Mouse (Mus musculus): Measurements from ENCODE around the gene Kctd12. TPM values are rescaled to one million over a fixed set of nuclear protein-coding genes. Genes with fewer than 3 reads are reported as not detected.
A peak's percentile ranks its signal among the peaks of the same experiment; 100 is the strongest.

Gene Kctd12
- polyA plus RNA-seq, 1 experiment = 83.4 TPM

DNA sequence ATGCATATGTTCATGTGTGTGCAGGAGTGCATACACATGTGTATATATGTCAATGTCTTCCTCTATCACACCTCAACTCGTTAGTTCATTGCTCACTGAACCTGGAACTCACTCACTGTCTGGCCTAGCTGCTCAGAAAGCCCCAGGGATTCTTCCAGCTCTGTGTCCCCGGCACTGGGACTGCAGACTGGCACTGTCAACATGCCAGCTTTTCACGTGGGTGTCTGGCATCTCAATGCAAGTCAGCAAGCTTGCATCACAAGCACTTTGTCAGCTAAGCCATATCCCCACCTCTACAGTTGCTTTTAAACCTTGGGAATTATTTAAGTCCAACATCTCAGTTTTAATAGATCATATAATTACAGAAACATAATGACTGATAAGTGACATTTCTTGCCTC, 8.3 kb upstream of the Kctd12 start:
- H3K27ac ChIP-seq (ENCODE audit: insufficient read depth, low read depth, low read length) = no peak overlapping the region
- WGBS = 53% methylated on average over 3 of the region's 3 CpGs
- TF ChIP-seq CTCF (IDR thresholded peaks at IDR 0.05; ENCODE audit: insufficient read depth, low read depth, low read length) (no peak), POLR2A (IDR thresholded peaks at IDR 0.05; ENCODE audit: insufficient read depth, low read depth, low read length) (no peak)
- no peaks in the 10 kb centered on the region for H3K4me1 ChIP-seq (ENCODE audit: control insufficient read depth, insufficient read depth, low read length)
- no peak overlapping the region for H3K4me3 ChIP-seq (ENCODE audit: insufficient read depth, low read depth, low read length)

DNA sequence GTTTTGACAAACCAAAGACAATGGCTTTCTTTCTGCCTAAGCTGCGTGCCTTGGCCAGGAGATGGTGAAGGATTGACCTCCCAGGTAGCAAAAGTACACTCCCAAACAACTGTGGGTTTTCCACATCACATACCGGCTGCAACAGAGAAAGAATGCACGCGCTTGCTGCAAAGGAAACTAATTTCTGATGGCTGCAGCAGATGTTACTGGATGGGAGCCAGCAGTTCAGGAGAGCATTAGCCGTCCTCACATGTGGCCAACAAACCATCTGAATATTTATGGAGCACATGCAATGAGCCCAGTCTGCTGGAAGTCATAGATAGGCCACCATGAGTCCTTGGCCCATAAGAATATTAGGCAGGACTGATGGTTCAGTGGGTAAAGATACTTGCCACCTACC, 7.4 kb upstream of the Kctd12 start:
- 75% methylated on average over 5 of the region's 5 CpGs for WGBS
- Histone ChIP-seq H3K4me3 (ENCODE audit: insufficient read depth, low read depth, low read length) (no peak overlapping the region), H3K4me1 (ENCODE audit: control insufficient read depth, insufficient read depth, low read length) (no peaks in the 10 kb centered on the region), H3K27ac (ENCODE audit: insufficient read depth, low read depth, low read length) (no peak overlapping the region)
- TF ChIP-seq POLR2A (IDR thresholded peaks at IDR 0.05; ENCODE audit: insufficient read depth, low read depth, low read length) (no peak), CTCF (IDR thresholded peaks at IDR 0.05; ENCODE audit: insufficient read depth, low read depth, low read length) (no peak)

DNA sequence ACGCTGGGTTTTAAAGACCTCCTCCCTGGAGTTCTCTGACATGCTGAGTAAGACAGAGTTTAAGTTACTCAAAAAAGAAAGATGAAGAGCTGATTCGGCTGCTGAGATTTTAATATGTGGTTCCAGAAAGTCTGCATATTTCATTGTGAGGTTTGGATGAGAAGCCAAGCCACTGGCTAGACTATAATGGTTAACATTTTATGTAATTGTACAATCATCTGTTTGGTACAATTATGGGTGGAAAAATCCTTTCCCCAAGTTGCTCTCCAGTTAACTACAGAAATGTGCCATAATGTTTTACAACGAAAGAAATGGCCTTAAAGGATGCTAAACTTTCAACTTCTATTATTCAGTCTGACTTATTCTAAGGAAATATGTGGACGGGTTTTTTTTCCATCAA, 6.8 kb upstream of the Kctd12 start:
- 91% methylated on average over 4 of the region's 4 CpGs for WGBS
- no peak overlapping the region for H3K4me3 ChIP-seq (ENCODE audit: insufficient read depth, low read depth, low read length)
- no peak for TF ChIP-seq POLR2A (IDR thresholded peaks at IDR 0.05; ENCODE audit: insufficient read depth, low read depth, low read length)
- no peak overlapping the region for H3K27ac ChIP-seq (ENCODE audit: insufficient read depth, low read depth, low read length)
- no peaks in the 10 kb centered on the region for H3K4me1 ChIP-seq (ENCODE audit: control insufficient read depth, insufficient read depth, low read length)

DNA sequence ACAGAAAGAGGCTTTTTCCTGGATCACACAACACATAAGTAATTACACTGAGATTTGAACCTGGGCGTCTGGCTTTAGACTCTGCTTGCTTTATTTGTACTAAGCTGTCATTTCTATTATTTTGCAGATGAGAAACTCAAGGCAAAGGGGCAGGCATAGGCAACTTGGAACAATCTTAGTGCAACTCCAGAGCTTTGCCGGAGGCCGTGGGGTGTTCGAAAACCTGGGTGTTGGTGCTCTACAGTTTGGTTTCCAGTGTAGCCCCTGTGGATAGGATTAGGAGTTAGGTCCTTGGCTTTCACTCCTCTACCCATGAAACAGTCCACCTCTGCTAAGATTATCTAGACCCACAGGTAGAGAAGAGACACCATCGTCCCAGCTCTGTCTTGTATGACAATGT, 5.2 kb upstream of the Kctd12 start:
- Histone ChIP-seq H3K27ac (ENCODE audit: insufficient read depth, low read depth, low read length) (no peak overlapping the region), H3K4me3 (ENCODE audit: insufficient read depth, low read depth, low read length) (no peak overlapping the region), H3K4me1 (ENCODE audit: control insufficient read depth, insufficient read depth, low read length) (no peaks in the 10 kb centered on the region)
- 86% methylated on average over 5 of the region's 5 CpGs for WGBS
- TF ChIP-seq POLR2A (IDR thresholded peaks at IDR 0.05; ENCODE audit: insufficient read depth, low read depth, low read length) = no peak
- TF ChIP-seq CTCF (IDR thresholded peaks at IDR 0.05; ENCODE audit: insufficient read depth, low read depth, low read length) = no peak

DNA sequence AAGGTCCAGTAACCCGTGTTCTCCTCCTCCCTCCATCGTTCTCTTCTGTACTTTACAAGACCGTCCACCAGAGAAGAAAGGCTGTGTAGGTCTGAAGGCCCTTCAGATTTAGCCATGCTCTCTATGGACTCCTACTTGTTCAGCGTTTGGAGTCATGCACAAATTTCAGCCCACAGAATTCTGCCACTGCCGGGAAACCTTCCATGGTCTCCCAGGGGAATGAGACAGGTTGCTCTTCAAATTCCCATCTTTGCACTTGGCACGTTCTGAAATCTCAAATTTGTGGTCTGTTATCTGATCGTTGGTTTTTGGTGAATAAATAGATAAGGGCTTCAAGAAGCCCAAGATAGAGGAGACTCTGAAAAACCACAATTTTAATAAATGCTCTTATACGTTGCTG, 1.2 kb upstream of the Kctd12 start:
- Histone ChIP-seq H3K4me1 (ENCODE audit: control insufficient read depth, insufficient read depth, low read length) (peaks cover 5% of the 10 kb centered on the region), H3K27ac (ENCODE audit: insufficient read depth, low read depth, low read length) (no peak overlapping the region), H3K4me3 (ENCODE audit: insufficient read depth, low read depth, low read length) (no peak overlapping the region)
- WGBS = 79% methylated on average over 8 of the region's 8 CpGs
- TF ChIP-seq CTCF (IDR thresholded peaks at IDR 0.05; ENCODE audit: insufficient read depth, low read depth, low read length) (no peak), POLR2A (IDR thresholded peaks at IDR 0.05; ENCODE audit: insufficient read depth, low read depth, low read length) (no peak)

DNA sequence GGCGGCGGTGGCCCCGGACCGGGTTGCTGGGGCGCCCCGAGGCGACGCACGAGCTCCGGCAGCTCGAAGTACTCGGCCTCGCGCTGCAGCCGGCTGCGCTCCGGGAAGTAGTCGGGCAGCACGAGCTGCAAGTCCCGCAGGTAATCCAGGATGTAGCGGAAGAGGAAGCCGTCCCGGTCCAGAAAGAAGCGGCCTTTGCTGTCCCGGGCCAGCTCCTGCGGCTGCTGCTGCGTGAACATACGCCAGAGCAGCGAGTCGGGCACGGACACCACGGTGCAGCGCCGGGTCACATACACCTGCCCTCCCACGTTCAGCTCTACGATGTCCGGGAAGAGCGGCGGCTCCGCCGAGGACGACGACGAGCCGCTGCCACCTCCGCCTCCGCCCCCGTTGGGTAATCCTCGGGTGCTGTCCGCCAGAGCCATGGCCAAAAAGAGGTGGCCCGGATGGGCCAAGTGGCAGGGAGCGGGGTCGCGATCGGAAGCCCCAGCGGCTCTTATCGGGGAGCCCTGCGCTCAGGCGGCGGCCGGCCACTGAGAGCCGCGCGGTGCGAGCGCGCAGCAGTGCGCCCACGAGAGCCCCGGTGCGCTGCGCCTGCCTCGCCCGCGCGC, 316 bp downstream of the Kctd12 start:
- Histone ChIP-seq H3K27ac (ENCODE audit: insufficient read depth, low read depth, low read length) (peak overlapping the region; percentile 69), H3K4me1 (ENCODE audit: control insufficient read depth, insufficient read depth, low read length) (peaks cover 5% of the 10 kb centered on the region), H3K4me3 (ENCODE audit: insufficient read depth, low read depth, low read length) (peak overlapping the region; percentile 85)
- WGBS = under 1% methylated on average over 76 of the region's 76 CpGs
- TF ChIP-seq POLR2A (IDR thresholded peaks at IDR 0.05; ENCODE audit: insufficient read depth, low read depth, low read length) (peak; percentile 87), CTCF (IDR thresholded peaks at IDR 0.05; ENCODE audit: insufficient read depth, low read depth, low read length) (no peak)

DNA sequence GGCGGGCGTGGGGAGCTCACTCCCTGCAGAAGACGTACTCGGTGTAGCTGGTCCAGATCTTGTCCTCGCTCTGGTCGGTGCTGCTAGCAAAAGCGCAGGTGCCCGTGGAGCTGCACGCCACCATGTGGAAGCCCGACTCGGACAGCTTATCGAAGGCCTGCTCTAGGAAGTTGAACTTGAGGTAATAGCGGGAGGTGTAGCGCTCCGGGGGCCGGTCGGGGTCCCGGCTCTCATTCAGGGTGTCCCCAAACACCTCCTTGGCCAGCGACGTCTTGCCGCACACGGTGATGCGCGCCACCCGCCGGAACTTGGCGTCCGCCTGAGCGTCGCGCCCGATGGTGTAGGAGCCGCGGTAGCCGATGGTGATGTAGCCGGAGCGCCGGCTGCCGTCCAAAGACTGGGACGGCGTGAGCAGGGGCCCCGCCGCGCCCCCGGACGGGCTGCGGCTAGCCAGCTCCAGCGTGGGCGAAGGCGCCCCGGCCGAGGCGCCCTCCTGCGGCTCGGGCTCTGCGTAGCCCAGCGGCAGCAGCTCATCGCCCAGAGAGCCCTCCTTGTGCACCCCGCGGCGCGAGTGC, 909 bp downstream of the Kctd12 start:
- H3K4me3 ChIP-seq (ENCODE audit: insufficient read depth, low read depth, low read length) = peak overlapping the region; percentile 85
- peaks cover 5% of the 10 kb centered on the region for H3K4me1 ChIP-seq (ENCODE audit: control insufficient read depth, insufficient read depth, low read length)
- under 1% methylated on average over 62 of the region's 62 CpGs for WGBS
- TF ChIP-seq CTCF (IDR thresholded peaks at IDR 0.05; ENCODE audit: insufficient read depth, low read depth, low read length) = no peak
- no peak for TF ChIP-seq POLR2A (IDR thresholded peaks at IDR 0.05; ENCODE audit: insufficient read depth, low read depth, low read length)
- H3K27ac ChIP-seq (ENCODE audit: insufficient read depth, low read depth, low read length) = peak overlapping the region; percentile 69; the same call in 1 of the 2 replicates

DNA sequence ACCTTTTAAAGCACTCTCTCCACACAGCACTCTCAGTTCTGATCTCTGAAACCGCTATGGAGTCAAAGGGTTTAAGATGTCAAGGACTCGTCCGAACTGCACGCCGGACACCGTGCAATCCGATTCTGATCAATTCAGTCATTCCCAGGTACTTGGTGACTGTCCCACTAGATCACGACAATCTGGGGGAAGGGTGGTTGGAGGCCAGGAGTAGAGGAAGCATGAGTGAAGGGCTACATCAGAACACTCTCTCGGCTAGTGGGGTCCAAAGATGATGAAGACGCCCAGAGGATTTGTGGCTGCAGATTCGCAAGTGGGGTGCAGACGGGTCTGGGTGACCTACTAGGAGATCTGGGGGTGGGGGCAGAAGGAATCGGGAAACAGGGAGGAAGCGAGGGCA, 1.5 kb downstream of the Kctd12 start:
- TF ChIP-seq CTCF (IDR thresholded peaks at IDR 0.05; ENCODE audit: insufficient read depth, low read depth, low read length) = no peak
- TF ChIP-seq POLR2A (IDR thresholded peaks at IDR 0.05; ENCODE audit: insufficient read depth, low read depth, low read length) = no peak
- peak overlapping the region; percentile 85 for H3K4me3 ChIP-seq (ENCODE audit: insufficient read depth, low read depth, low read length)
- peak overlapping the region; percentile 51; the same call in 1 of the 2 replicates for H3K27ac ChIP-seq (ENCODE audit: insufficient read depth, low read depth, low read length)
- H3K4me1 ChIP-seq (ENCODE audit: control insufficient read depth, insufficient read depth, low read length) = peaks cover 5% of the 10 kb centered on the region
- 7% methylated on average over 14 of the region's 14 CpGs for WGBS

DNA sequence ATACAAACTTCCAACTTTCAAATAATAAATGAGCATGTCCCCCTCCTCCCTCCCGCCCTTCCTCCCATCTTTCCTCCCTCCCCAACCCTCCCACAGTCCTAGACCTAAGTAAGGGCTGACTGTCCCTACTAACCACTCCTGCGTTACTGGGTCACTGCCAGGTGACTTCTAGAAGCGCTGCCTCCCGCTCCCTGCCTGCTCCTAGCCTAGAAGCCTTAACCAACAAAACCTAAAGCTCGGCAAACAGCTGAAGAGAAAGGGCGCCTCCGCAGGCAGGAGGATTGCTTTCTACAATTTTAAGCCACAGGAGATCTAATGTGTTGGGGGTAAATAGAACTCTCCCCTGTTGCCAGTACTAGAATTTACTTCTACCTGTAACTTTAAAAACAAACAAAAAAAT, 2.0 kb downstream of the Kctd12 start:
- Histone ChIP-seq H3K4me3 (ENCODE audit: insufficient read depth, low read depth, low read length) (peak overlapping the region; percentile 32), H3K4me1 (ENCODE audit: control insufficient read depth, insufficient read depth, low read length) (peaks cover 5% of the 10 kb centered on the region), H3K27ac (ENCODE audit: insufficient read depth, low read depth, low read length) (no peak overlapping the region)
- 28% methylated on average over 7 of the region's 7 CpGs for WGBS
- no peak for TF ChIP-seq POLR2A (IDR thresholded peaks at IDR 0.05; ENCODE audit: insufficient read depth, low read depth, low read length)
- no peak for TF ChIP-seq CTCF (IDR thresholded peaks at IDR 0.05; ENCODE audit: insufficient read depth, low read depth, low read length)
